Mouse (Mus musculus): ENCODE data around the gene Slc25a31. TPM values are rescaled to one million over a fixed set of nuclear protein-coding genes. Genes with fewer than 3 reads are reported as not detected.

Slc25a31 gene
- total RNA-seq, 2 experiments from 2014 or later, result not detected

DNA sequence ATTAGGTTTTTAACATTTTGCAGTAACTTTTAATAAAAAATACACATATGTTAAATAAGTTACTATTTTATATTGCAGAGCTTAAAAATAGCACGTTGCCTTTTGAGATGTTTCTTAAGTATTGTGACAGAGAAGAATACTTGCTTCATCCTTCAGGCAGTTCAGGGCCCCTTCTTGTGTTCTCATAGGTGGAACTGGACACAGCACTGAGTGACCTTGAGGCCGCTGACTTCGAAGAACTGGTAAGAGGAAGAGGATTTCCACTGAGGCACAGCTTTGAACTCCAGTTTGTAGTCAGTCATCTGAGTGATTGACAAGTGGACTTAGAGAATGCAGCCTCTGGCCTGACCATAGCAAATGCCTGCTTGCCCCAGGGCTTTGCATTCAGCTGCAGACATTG is 21.1 kb upstream of the Slc25a31 start:
- Histone ChIP-seq H3K27ac (no peak overlapping the region), H3K4me3 (no peak overlapping the region)
- intact Hi-C loops (cut with DNase I), result no loop called here
- TF ChIP-seq CTCF (IDR thresholded peaks at IDR 0.05), result no peak
- DNase-seq, result no peak

DNA sequence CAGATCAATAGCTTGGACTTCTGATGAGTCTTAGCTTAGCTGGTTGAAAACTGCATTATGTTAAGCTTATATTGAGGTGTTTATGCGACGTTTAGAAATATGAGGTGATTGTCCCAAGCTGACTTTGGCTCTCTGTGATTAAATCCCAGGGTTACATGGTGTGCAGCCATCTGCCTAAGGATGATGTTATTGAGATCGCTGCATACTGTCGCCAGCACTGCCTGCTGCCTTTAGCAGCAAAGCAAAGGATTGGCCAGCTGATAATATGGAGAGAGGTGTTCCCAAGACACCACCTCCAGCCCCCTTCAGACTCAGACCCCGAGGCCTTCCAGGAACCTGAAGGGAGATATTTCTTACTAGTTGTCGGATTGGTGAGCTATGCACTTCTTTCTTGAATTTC is 17.1 kb upstream of the Slc25a31 start:
- no peak overlapping the region for H3K27ac ChIP-seq
- intact Hi-C loops (cut with DNase I), result no loop called here
- no peak for DNase-seq
- H3K4me3 ChIP-seq, result no peak overlapping the region
- no peak for TF ChIP-seq CTCF (IDR thresholded peaks at IDR 0.05)

DNA sequence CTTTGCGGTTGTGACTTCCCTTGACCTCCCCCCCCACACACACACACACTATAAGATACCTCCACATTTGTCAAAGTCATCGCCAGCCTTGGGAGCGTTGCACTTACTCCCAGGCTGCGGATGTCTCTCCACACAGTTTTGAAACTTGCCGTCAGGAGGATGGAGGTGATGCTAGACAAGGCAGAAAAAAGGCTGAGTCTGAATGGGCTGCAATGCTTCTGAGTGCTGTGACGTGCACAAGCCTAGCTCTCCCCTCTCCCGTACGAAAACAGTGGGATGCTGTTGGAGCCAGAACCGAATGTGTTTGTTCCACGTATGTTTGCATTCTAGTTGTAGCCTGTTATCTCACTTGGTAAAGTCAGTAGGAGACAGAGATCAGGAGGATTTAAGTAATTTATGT is 15.2 kb upstream of the Slc25a31 start:
- no peak for TF ChIP-seq CTCF (IDR thresholded peaks at IDR 0.05)
- intact Hi-C loops (cut with DNase I), result no loop called here
- Histone ChIP-seq H3K4me3 (no peak overlapping the region), H3K27ac (no peak overlapping the region)
- no peak for DNase-seq

DNA sequence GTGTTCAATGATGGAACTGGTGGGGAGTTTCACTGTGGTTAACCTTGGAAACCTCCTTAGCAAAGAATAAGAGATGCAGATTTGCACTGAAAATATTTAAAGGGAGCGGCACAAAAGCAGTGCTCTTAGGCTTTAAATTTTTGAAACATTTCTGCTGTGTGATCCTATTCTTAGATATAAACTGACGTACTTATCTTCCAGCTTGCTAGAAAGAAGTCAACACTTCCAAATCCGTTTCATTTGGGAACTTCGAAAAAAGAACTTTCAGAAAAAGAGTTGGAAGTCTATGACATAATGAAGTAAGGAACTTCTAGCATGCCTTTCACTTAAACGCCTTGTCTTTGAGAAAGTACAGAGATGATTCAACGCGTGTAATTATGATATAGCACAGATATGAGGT is 14.7 kb upstream of the Slc25a31 start:
- H3K27ac ChIP-seq, result no peak overlapping the region
- no peak overlapping the region for H3K4me3 ChIP-seq
- no peak for TF ChIP-seq CTCF (IDR thresholded peaks at IDR 0.05)
- DNase-seq, result no peak
- intact Hi-C loops (cut with DNase I), result no loop called here

DNA sequence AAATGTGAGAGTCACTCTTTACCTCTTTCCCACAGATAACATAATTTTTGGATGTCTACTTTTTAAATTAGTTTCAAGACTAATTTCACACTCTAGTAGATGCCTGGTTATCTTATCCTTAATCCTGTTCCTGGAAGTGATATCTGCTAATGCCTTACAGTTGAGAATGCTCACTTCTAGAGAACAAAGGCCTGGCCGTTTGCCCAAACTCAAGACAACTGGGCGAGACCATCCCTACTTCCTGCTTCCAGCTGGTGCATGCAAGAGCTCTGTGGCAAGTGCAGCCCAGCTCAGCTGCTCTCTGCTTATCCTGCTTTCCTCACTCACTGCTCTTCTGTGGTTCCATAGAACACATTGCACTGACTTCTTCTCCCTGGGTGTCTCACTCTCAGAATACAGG is 14.2 kb upstream of the Slc25a31 start:
- Histone ChIP-seq H3K4me3 (no peak overlapping the region), H3K27ac (no peak overlapping the region)
- DNase-seq, result peak; percentile 29
- no peak for TF ChIP-seq CTCF (IDR thresholded peaks at IDR 0.05)
- intact Hi-C loops (cut with DNase I), result no loop called here

DNA sequence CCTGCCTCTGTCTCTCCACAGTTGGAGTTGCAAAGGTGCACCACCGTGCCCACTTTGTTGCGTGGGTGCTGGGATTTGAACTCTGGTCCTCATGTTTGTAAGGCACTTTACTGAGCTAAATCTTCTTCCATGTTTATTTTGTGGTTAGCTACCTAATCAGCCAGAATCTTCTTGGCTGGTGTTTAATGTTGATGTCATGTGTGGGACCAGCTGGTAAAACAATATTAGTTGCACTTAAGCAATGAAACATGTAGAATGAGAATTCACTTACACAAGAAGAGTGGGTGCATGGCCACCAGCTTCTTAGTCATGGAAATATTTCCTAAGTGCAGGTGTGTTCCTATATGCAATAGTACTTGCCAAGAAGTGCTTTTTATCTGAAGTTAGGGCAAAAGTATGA is 13.5 kb upstream of the Slc25a31 start:
- H3K4me3 ChIP-seq, result no peak overlapping the region
- no peak for TF ChIP-seq CTCF (IDR thresholded peaks at IDR 0.05)
- intact Hi-C loops (cut with DNase I), result no loop called here
- no peak for DNase-seq
- no peak overlapping the region for H3K27ac ChIP-seq

DNA sequence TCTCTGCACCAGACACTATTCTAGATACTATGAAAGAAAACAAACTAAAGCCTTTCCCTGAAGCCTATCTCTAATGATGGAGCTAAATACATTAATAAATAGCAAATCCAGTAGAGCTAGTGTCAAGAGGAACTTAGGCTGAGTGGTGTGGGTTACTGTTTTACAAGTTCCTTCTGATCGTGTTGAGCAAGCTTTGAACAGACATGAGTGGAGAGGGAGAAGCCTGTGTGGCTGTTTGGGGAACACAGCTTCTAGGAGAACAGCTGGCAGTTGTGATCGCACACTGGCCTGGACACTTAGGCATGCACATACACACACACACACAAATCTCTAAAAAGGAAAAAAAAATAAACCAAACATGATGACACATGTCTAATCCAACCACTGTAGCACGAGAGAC is 9.8 kb upstream of the Slc25a31 start:
- H3K27ac ChIP-seq, result no peak overlapping the region
- no peak for TF ChIP-seq CTCF (IDR thresholded peaks at IDR 0.05)
- DNase-seq, result no peak
- intact Hi-C loops (cut with DNase I), result no loop called here
- no peak overlapping the region for H3K4me3 ChIP-seq

DNA sequence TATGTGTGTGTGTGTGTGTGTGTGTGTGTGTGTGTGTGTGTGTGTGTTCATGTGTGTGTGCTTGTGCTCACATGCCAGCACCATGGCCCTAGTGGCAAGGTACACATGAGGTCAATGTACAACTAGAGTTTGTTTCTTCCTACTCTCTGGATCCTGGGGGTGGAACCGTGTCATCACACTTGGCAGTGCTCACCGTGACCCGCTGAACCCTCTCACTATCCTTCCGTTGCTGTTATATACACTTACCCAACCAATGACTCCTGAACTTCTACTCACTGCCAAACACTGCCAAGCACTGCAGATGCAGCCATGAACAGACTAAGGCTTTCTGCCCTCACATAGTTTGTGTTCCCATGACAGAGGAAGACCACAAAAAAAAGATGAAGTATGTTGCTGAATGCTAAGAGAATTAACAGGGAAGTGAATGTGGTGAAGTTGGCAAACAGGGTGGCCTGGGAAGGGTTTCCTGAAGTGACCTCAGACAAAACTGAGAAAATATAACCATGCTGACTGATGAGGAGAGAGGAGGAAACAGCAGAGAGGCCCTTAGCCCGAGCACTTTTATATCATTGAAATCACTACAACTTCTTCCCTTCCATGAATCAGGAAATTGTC is 3.7 kb upstream of the Slc25a31 start:
- DNase-seq, result no peak
- intact Hi-C loops (cut with DNase I), result no loop called here
- no peak for TF ChIP-seq CTCF (IDR thresholded peaks at IDR 0.05)
- H3K27ac ChIP-seq, result no peak overlapping the region
- H3K4me3 ChIP-seq, result no peak overlapping the region

DNA sequence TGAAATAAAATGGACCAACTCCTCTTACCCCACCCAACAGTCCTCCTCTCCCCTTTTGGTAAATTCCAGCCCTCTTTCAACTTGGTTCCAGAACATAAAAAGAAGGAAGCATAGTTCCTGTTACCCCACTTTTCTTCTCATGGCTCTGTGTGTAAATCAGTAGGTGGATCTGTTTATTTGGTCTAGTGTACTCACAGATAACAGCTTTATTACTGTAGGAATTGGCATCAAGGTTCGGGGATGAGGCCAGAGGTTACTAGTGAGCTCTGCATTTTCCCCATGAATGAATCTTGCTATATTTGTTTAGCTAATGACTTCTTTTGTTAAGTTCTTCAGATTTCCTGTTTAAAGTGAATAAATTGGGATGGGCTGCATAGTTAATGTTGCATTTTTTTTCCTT is 7.4 kb downstream of the Slc25a31 start:
- no peak for TF ChIP-seq CTCF (IDR thresholded peaks at IDR 0.05)
- intact Hi-C loops (cut with DNase I), result no loop called here
- H3K27ac ChIP-seq, result no peak overlapping the region
- H3K4me3 ChIP-seq, result no peak overlapping the region
- DNase-seq, result no peak

DNA sequence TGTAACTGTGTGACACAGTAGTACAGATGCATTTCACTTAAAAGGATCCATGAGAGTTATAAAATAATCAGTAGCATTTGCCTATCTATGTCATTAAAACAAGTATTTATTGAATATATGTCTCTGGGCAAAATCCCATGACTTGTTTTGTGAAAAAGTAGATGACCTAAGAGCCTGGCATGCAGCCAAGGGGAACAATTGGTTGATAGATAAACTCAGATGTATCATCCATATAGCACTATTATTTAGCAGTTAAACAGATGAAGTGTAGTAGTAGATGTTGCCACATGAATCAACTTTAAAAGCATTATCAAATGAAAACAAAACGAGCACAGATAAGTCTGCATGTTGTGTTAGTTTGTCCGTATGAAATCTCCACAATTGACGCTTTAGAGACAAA is 10.4 kb downstream of the Slc25a31 start:
- TF ChIP-seq CTCF (IDR thresholded peaks at IDR 0.05), result no peak
- Histone ChIP-seq H3K27ac (no peak overlapping the region), H3K4me3 (no peak overlapping the region)
- intact Hi-C loops (cut with DNase I), result no loop called here
- no peak for DNase-seq

DNA sequence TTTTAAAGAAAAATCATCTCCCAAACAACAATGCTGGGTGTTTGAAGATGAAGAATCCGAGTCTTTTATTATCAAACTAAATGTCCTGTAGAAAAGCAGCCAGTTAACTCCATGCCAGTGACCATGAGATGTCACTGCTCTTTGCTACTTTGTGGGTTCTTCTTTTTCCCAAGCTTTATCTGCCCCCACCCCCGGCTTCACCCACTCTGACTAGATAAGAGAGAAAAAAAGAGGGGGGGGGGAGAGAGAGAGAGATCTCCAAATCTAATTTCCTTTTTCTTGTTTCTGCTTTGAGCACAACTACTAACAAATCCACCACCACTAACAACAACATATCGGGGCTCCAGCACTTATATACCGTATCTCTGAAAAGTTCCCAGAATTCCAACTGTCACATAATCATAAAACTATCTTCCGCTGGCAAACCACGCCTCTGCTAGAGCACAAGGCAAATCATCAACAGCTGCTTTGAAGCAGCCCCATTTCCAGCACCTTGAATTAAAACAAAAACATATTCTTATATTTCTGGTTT is 29.8 kb downstream of the Slc25a31 start:
- intact Hi-C loops (cut with DNase I), result no loop called here
- no peak for TF ChIP-seq CTCF (IDR thresholded peaks at IDR 0.05)

DNA sequence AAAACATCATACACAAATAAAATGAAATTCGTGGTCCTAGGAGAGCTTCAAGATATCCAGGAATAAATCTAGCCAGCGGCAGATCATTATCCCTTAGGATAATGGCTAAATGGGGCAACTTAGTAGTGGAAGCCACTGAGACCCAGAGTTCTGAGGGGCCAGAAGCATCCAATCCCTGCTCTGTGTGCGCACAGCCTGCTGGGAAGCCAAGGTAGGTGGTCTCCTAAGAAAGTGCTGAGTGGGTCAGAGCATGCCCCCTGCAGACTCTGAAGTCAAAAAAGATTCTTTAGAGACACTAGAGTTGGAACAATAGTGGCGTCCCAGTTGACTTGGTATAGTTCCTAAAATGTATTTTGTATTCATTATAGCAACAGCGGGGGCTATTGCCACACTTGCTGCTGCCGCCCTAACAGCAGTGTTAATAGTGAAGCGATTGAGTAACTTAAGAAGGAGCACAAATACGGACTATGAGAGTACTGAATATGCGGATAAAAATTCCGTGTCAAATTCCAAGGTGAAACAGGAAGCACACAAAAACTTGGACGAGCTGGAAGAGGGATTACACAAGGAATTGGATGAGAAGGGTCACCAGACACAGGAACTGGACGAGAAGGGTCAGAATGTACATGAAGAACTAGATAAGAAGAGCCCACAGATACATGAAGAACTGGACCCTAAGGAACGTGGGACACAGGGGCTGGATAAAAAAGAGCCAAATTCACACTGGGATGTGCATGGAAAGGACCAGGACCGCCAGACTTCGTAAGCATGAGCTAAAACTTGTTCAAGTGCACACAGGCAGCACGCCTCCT is 35.6 kb downstream of the Slc25a31 start, which contains the start of gene Hspa4l:
Gene Hspa4l, plus strand, starts transcription at position 472 of the 812 bp plus-strand sequence.
- no peak for DNase-seq
- no peak for TF ChIP-seq CTCF (IDR thresholded peaks at IDR 0.05)
- H3K4me3 ChIP-seq, result peak within 1 kb of the TSS; percentile 97
- intact Hi-C loops (cut with DNase I), result no loop called here
- peak within 1 kb of the TSS; percentile 90 for H3K27ac ChIP-seq

More for the DNA sequence above, 29.8 kb downstream of the Slc25a31 start:
- no peak for DNase-seq
- Histone ChIP-seq H3K4me3 (no peak overlapping the region), H3K27ac (no peak overlapping the region)
